Mouse (Mus musculus): ENCODE results near the gene Pdgfra.

GRCm38 (mm10) chr5:75214520-75214919 lies 62.4 kb downstream of the Pdgfra start:
- TF ChIP-seq MAFK (IDR thresholded peaks at IDR 0.05; ENCODE audit: insufficient read depth, low read depth, low read length), result no peak
- no peak for TF ChIP-seq CHD2 (IDR thresholded peaks at IDR 0.05; ENCODE audit: low read depth, low read length)
